Mouse (Mus musculus): ENCODE data around the gene Aoc1. TPM values are rescaled to one million over a fixed set of nuclear protein-coding genes. Genes with fewer than 3 reads are reported as not detected.

The Aoc1 gene
- total RNA-seq (2014; fragmentation: Nextera tagmentation) (0.30 TPM in 1 of 2 replicates, not detected in the other), total RNA-seq (2017) (not detected in 2 replicates)

DNA sequence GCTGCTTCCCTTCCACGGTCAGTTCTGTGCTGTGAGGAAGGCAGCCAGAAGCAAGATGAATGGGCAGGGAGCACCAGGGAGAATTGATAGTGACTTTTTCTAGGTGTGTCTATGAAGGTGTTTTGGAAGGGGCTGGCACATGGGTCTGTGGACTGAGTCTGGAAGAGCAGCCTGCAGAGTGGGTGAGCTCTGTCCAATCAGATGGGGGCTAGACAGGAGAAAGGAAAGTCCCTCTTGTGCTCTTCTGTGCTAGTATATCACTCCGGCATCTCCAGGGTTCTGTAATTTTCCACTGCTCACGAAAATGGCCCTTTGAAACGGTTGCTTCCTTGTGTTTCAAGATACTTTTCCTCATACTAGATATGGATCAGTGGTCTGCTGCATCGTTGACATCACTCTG, at the start of gene Aoc1:
Aoc1 (plus strand) TSS at position 301 of the 400 bp plus-strand sequence.
- ATAC-seq (replicated peaks; ENCODE audit: low FRiP score, low TSS enrichment, poor library complexity, severe bottlenecking) = no peak

DNA sequence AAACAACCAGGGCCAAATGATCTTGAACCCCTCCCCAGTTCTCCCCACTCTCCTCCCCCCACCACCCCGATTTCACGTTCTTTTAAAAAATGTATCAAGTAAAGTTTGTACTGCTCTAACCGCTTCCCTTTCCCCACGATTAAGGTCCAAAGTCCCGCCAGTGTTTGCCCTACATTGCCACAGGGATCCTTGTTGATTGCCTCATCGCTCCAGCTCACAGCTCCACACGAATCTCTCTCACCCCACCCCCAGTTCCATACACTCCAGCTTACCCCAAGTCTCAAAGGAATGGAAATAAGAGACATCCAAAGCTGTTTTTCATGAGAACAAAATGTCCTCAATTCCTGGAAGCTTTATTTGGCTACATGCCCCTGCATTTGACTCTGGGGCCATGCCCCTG, 47.7 kb upstream of the Aoc1 start:
- ATAC-seq (replicated peaks; ENCODE audit: low FRiP score, low TSS enrichment, poor library complexity, severe bottlenecking) = no peak

GRCm38 (mm10) chr6:48828976-48829375, 43.7 kb upstream of the Aoc1 start:
- no peak for ATAC-seq (replicated peaks; ENCODE audit: low FRiP score, low TSS enrichment, poor library complexity, severe bottlenecking)

GRCm38 (mm10) chr6:48829651-48830050, 43.0 kb upstream of the Aoc1 start:
- no peak for ATAC-seq (replicated peaks; ENCODE audit: low FRiP score, low TSS enrichment, poor library complexity, severe bottlenecking)

GRCm38 (mm10) chr6:48830241-48830640, 42.5 kb upstream of the Aoc1 start:
- ATAC-seq (replicated peaks; ENCODE audit: low FRiP score, low TSS enrichment, poor library complexity, severe bottlenecking) = no peak

DNA sequence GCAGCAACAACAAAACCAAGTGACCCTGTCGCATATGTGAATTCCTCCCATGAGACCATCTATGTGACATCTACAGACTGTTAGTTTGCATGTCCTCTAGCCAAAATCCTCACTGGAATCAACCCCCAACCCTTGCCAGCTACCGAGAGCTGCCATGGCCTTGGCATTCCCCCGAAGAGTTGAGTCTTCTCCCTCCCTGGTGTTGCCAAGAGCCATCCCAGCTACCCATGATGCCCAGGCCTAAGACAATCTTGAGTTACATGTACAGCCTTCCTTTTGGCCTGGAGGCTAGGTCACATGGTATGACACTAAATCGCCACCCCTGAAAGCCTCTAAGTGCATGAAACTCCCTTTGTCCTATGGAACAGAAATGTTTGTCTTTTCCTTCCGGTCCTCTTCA, 41.6 kb upstream of the Aoc1 start:
- ATAC-seq (replicated peaks; ENCODE audit: low FRiP score, low TSS enrichment, poor library complexity, severe bottlenecking) = no peak

DNA sequence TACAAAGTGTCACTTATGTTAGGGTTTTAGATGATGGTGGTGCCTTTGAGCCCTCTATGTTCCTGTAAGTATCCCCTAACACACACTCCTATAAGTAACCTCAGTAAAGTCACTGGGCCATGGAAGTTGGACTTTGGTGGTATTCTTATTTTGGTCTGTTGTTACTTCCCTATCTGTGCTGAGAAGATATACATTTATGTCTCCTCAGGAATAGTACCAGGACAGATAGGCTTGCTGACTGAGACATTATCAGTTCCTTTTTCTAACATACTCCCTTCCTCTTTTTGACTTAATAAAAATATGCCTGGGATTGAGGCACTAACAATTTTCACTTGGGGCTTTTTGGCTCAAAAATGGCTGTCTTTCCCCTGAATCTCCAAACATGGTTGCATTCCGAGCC, 40.3 kb upstream of the Aoc1 start:
- no peak for ATAC-seq (replicated peaks; ENCODE audit: low FRiP score, low TSS enrichment, poor library complexity, severe bottlenecking)

DNA sequence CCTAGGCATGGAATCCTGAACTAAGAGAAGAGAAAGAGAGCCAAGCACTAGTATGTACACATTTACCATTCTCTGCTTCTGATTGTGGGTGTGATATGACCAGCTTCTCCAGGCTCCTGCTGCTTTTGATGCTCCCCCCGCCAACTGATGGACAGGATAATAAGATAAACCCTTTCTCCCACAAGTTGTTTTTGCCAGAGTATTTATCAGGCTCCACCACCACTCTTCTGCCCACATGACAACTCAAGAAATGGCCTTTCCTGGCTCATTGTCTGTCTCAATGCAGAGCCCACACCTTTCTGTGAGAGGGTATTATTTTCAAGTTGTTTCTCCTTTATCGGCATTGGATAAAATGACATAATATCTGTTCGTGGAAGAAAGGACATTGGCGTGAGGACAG, 39.2 kb upstream of the Aoc1 start:
- ATAC-seq (replicated peaks; ENCODE audit: low FRiP score, low TSS enrichment, poor library complexity, severe bottlenecking) = peak; percentile 54; the same call in 1 of the 2 replicates

DNA sequence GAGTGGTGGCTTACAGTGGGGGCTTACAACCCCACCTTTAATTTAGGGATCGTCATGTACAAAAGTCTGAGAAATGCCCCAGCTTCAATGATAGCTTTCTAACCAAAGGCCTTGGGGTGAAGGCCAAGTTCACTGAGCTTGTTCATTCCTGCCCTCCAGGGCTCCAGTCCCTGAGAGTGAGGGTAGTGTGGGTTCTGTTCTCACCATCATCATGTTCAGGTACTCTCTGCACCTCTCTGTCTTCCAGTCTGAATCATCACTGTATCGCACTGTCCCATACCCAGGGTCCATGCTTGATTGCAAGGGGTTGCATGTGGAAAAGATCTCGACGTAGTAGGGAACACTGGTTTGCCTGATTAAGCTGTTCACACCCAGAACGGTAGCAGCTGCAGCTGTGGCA, 37.5 kb upstream of the Aoc1 start:
- no peak for ATAC-seq (replicated peaks; ENCODE audit: low FRiP score, low TSS enrichment, poor library complexity, severe bottlenecking)

GRCm38 (mm10) chr6:48836146-48836545, 36.5 kb upstream of the Aoc1 start:
- no peak for ATAC-seq (replicated peaks; ENCODE audit: low FRiP score, low TSS enrichment, poor library complexity, severe bottlenecking)

GRCm38 (mm10) chr6:48837516-48837915, 35.2 kb upstream of the Aoc1 start:
- ATAC-seq (replicated peaks; ENCODE audit: low FRiP score, low TSS enrichment, poor library complexity, severe bottlenecking) = no peak

- no peak for ATAC-seq (replicated peaks; ENCODE audit: low FRiP score, low TSS enrichment, poor library complexity, severe bottlenecking)
Observed at GRCm38 (mm10) chr6:48838321-48839080, 34.2 kb upstream of the Aoc1 start.

- 0 out of 2 replicates have a peak, but pooled peaks have one; percentile 26 for ATAC-seq (replicated peaks; ENCODE audit: low FRiP score, low TSS enrichment, poor library complexity, severe bottlenecking)
Observed at GRCm38 (mm10) chr6:48840371-48840969, 32.2 kb upstream of the Aoc1 start, which contains the start of gene Tmem176a. Gene Tmem176a (plus strand): TSS chr6:48840919.

GRCm38 (mm10) chr6:48840973-48841625, 31.6 kb upstream of the Aoc1 start, which contains the start of gene Tmem176b:
Gene Tmem176b (minus strand): TSS chr6:48841496.
- ATAC-seq (replicated peaks; ENCODE audit: low FRiP score, low TSS enrichment, poor library complexity, severe bottlenecking) = 0 out of 2 replicates have a peak, but pooled peaks have one; percentile 8

GRCm38 (mm10) chr6:48842111-48842842, 30.4 kb upstream of the Aoc1 start:
- peak; percentile 45; the same call in 1 of the 2 replicates for ATAC-seq (replicated peaks; ENCODE audit: low FRiP score, low TSS enrichment, poor library complexity, severe bottlenecking)

DNA sequence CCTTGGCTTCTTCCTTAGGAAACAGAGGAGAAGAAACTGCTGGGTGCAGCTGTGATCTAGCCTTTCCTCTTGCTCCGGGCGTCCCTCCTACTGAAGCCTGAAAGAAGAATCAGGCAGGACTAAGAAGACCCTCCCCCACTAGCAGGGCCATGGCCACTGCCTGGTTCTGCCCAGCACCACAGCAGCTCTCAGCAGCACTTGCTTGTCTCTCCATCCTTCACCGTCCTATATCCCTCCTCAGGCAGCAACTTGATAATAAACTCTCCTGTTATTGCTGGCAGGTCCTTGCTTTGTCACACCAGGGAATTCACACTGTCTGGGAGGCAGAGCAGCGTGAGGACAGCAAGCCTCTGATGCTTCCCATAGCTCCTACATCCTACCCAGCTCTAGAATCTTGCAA, 27.6 kb upstream of the Aoc1 start:
- ATAC-seq (replicated peaks; ENCODE audit: low FRiP score, low TSS enrichment, poor library complexity, severe bottlenecking) = no peak

DNA sequence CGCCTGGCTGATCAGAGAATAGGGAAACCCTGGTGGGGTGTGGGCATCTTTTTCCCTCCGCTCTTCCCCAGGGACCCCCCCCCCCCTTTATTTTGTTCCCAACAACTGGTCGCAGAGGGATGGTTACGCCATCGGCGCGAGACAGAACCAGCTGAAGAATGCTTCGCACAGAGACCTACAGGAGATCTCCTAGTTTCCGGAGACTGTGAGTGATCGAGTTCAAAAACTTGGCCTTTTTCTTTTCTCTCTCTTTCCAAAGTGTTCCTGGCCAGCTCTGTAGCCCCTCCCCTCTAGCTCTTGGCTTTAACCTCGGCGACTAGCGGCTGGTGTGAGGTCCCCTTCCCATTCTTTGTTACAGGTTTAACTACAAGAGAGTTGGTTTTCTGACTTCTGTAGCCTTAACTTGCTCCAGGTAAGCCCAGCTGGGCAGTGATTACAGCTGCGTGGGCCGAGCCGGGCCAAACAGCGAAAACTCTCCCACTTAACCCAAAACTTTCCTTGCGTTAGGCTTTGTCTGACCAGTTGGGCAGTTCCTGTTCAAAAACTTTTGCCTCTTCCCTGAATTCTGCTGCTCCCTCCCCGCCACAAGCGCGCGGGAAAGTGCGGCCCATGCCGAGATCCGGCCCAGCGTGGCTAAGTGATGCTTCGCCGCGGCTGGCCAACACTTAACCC, 20.7 kb upstream of the Aoc1 start:
- no peak for ATAC-seq (replicated peaks; ENCODE audit: low FRiP score, low TSS enrichment, poor library complexity, severe bottlenecking)

DNA sequence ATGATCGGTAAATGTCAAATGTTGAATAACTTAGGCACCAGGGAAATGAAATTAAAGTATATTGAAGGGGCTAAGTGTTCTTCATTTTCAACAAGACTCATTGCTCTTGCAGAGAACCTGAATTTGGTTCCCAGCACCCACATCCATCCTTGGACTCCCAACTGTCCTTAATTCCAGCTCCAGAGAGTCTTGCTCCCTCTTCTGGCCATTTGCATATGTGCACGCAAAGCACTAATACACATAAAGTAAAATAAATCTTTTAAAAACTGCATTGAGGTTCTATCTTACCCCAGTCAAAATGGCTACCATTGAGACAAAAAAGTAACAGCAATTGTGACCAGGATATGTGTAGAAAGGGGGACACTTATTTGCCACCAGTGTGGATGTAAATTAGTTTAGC, 18.5 kb upstream of the Aoc1 start:
- no peak for ATAC-seq (replicated peaks; ENCODE audit: low FRiP score, low TSS enrichment, poor library complexity, severe bottlenecking)

GRCm38 (mm10) chr6:48857613-48858302, 14.9 kb upstream of the Aoc1 start:
- no peak for ATAC-seq (replicated peaks; ENCODE audit: low FRiP score, low TSS enrichment, poor library complexity, severe bottlenecking)
